Mouse (Mus musculus) ovary, postnatal 36 days (tissue): ENCODE results near the gene Apba1.

Experiments
- DNase-seq: peaks from one replicate; pipeline ENCODE4 v3.0.0; 2022; ENCODE audit warnings: low spot score, mixed read lengths

Gene Apba1

GRCm38 (mm10) chr19:23972881-23973649 lies 214.4 kb downstream of the Apba1 start:
- DNase-seq, result peak; percentile 44

DNA sequence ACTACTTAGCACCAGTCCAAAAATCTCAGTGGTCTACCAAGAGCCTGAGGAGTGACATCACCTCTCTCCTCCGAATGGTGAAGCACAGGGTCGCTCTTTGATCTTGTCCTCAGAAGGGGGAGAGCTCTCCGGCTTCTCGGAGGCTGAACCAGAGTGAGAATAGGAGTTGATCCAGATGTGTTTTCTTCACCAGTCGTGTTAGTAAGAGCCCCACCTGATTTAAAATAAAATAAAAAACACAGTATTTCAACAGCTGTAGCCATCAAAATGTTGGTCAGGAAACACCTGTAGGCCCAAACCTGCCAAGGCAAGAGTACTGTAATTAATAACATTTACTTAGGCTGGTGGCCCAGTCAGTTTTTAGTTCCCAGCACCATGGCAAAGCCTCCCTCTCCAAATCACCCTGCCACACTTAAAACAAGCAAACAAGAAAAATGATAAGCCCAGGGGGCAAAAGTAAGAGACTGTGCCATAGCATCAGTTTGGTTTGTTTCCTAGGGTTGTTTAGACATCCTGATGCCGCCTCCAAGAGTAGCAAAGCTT lies 219.3 kb downstream of the Apba1 start:
- no peak for DNase-seq

GRCm38 (mm10) chr19:23980598-23980997 lies 221.9 kb downstream of the Apba1 start:
- no peak for DNase-seq

GRCm38 (mm10) chr19:23984186-23984585 lies 225.5 kb downstream of the Apba1 start:
- DNase-seq, result no peak

DNA sequence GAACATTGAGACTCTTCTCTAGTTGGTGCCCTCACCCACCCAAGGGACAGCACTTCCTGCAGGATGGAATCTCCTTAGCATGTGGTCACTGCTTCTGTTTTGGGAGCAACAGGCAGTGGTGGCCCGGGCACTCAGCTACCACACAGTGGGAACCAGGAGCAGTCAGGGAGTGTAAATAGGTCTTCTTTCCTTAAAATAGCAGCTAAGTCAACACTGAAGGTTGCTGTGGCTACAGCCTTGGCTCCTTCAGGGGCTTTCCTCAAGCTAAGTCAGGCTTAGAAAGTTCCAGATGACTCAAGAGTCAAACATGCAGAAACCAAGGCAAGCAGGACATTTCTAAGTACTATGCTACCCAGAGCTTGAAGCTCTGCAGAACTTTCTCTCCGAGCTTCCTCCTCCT lies 228.6 kb downstream of the Apba1 start:
- no peak for DNase-seq

GRCm38 (mm10) chr19:23988166-23988565 lies 229.5 kb downstream of the Apba1 start:
- DNase-seq, result no peak

DNA sequence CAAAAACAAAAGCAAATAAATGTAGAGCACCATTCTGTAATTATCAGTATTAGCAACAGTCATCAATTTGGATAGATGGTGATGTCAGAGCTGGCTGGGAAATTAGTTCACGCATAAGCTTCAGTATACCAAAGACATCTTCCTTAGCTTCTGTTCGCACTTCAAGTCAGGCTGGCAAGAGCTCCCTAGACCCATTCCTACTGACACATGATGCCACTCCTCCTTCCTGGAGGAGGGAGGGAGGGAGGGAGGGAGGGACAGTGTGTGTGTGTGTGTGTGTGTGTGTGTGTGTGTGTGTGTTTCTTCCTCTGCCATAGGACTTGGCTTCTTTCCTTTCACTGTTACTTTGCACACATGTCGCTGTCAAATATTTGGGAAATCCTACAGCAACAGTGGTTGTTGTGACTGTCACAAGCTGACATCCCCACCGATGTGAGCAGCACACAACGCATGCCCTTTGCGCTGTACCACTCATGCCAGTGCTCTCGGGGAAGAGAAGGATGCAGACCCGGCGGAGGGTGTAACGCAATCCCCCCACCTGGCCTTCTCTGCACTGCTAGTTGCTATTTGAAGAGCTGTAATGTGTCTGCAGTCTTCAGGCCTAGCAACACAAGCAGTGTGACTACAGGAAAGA lies 237.2 kb downstream of the Apba1 start:
- no peak for DNase-seq
